13 mouse cellular contexts compared by ENCODE assay signal in the genomic region with DNA sequence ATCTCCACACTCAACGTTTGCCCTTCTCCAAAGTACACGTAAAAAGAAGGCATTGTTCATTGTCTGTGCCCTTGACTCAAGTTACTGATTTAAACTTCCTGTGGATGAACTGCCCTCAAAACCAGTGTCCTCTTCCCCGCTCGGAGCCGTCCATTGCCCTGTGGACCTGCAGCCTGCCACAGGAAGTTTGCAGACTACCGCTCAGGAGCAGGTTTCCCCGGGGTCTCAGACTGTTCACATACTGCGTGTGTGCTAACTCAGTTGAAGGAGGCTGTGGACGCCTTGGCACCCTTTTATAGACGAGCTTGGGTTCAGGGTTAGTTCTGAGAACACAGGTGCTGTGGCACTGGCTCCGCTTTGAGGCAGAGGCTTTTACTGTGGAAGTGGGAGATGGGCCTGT. TPM values are rescaled to one million over a fixed set of nuclear protein-coding genes. Genes with fewer than 3 reads are reported as not detected.
DNase-seq lines count a peak whose midpoint lies in the region; ATAC-seq and TF ChIP-seq lines count a peak whose summit lies in the region.
"Had no signal": no experiment of that assay in that cellular context is flagged by ENCODE, and none has a peak within 500 bp of the region (broad histone marks: within the 10 kb centered on the region; RNA-seq: fewer than 3 reads in every experiment).

No protein-coding gene starts in this region.

- peak overlapping the region; percentile 17; the same call in 1 of the 2 replicates for H3K27ac ChIP-seq in hindbrain, embryonic 11.5 days (ENCODE audit: low read depth, low read length)
- no peak overlapping the region for H3K27ac ChIP-seq in hindbrain, postnatal 0 days
- H3K27ac ChIP-seq in neural tube, embryonic 11.5 days (ENCODE audit: low read depth, low read length): 0 out of 2 replicates have a peak overlapping the region, but pooled peaks have one; percentile 27
- H3K27ac ChIP-seq in neural tube, embryonic 15.5 days (replicated peaks): no peak overlapping the region
- H3K27ac ChIP-seq in limb, embryonic 10.5 days: 0 out of 2 replicates have a peak overlapping the region, but pooled peaks have one; percentile 32
- H3K27ac ChIP-seq: forebrain, embryonic 15.5 days; midbrain, embryonic 12.5 days; neural tube, embryonic 13.5 days had no signal

- H3K9me3 ChIP-seq in hindbrain, embryonic 11.5 days (ENCODE audit: control insufficient read depth, low read length): no peaks in the 10 kb centered on the region
- no peaks in the 10 kb centered on the region for H3K9me3 ChIP-seq in hindbrain, postnatal 0 days (ENCODE audit: low read length)
- no peaks in the 10 kb centered on the region for H3K9me3 ChIP-seq in neural tube, embryonic 11.5 days (ENCODE audit: control insufficient read depth, low read length)
- no peaks in the 10 kb centered on the region for H3K9me3 ChIP-seq in neural tube, embryonic 15.5 days (replicated peaks)
- no peaks in the 10 kb centered on the region for H3K9me3 ChIP-seq in limb, embryonic 10.5 days (replicated peaks)
- H3K9me3 ChIP-seq: forebrain, embryonic 15.5 days; midbrain, embryonic 12.5 days; neural tube, embryonic 13.5 days had no signal

- no peak overlapping the region for H3K4me2 ChIP-seq in hindbrain, embryonic 11.5 days (replicated peaks; ENCODE audit: low read depth, low read length)
- H3K4me2 ChIP-seq in hindbrain, postnatal 0 days (ENCODE audit: low read depth, low read length): no peak overlapping the region
- no peak overlapping the region for H3K4me2 ChIP-seq in neural tube, embryonic 11.5 days (ENCODE audit: low read depth)
- no peak overlapping the region for H3K4me2 ChIP-seq in neural tube, embryonic 15.5 days
- H3K4me2 ChIP-seq: forebrain, embryonic 15.5 days; midbrain, embryonic 12.5 days; neural tube, embryonic 13.5 days had no signal

- H3K4me3 ChIP-seq in hindbrain, embryonic 11.5 days (ENCODE audit: low read depth, low read length): no peak overlapping the region
- H3K4me3 ChIP-seq in hindbrain, postnatal 0 days (ENCODE audit: low read length): no peak overlapping the region
- H3K4me3 ChIP-seq in neural tube, embryonic 11.5 days (ENCODE audit: low read depth, low read length): no peak overlapping the region
- no peak overlapping the region for H3K4me3 ChIP-seq in neural tube, embryonic 15.5 days (replicated peaks)
- no peak overlapping the region for H3K4me3 ChIP-seq in limb, embryonic 10.5 days
- H3K4me3 ChIP-seq: forebrain, embryonic 15.5 days; midbrain, embryonic 12.5 days; neural tube, embryonic 13.5 days had no signal

- no peak for TF ChIP-seq CTCF in hindbrain, postnatal 0 days (IDR thresholded peaks at IDR 0.05; ENCODE audit: low read depth)

- no peak for ATAC-seq in hindbrain, embryonic 11.5 days (ENCODE audit: low FRiP score)
- ATAC-seq in hindbrain, postnatal 0 days: no peak
- ATAC-seq in neural tube, embryonic 11.5 days (ENCODE audit: insufficient read depth, low FRiP score, low TSS enrichment): no peak
- no peak for ATAC-seq in neural tube, embryonic 15.5 days (ENCODE audit: low FRiP score)
- ATAC-seq: forebrain, embryonic 15.5 days had no signal

- no peaks in the 10 kb centered on the region for H3K27me3 ChIP-seq in hindbrain, embryonic 11.5 days (ENCODE audit: control insufficient read depth, insufficient read depth, low read length)
- H3K27me3 ChIP-seq in hindbrain, postnatal 0 days (ENCODE audit: insufficient read depth, low read length): no peaks in the 10 kb centered on the region
- no peaks in the 10 kb centered on the region for H3K27me3 ChIP-seq in neural tube, embryonic 11.5 days (ENCODE audit: control insufficient read depth, insufficient read depth, low read length)
- H3K27me3 ChIP-seq in neural tube, embryonic 15.5 days (replicated peaks): no peaks in the 10 kb centered on the region
- no peaks in the 10 kb centered on the region for H3K27me3 ChIP-seq in limb, embryonic 10.5 days (ENCODE audit: low read depth, poor library complexity, severe bottlenecking)
- H3K27me3 ChIP-seq: forebrain, embryonic 15.5 days; midbrain, embryonic 12.5 days; neural tube, embryonic 13.5 days had no signal

- 0 out of 2 replicates have a peak, but pooled peaks cover 4% of the 10 kb centered on the region for H3K36me3 ChIP-seq in hindbrain, embryonic 11.5 days (ENCODE audit: control insufficient read depth, insufficient read depth, low read length)
- H3K36me3 ChIP-seq in hindbrain, postnatal 0 days (ENCODE audit: insufficient read depth, low read length): peaks cover 18% of the 10 kb centered on the region
- H3K36me3 ChIP-seq in neural tube, embryonic 11.5 days (ENCODE audit: control insufficient read depth, insufficient read depth, low read length): peaks cover 5% of the 10 kb centered on the region
- H3K36me3 ChIP-seq in neural tube, embryonic 15.5 days: peaks cover 23% of the 10 kb centered on the region
- peaks cover 59% of the 10 kb centered on the region for H3K36me3 ChIP-seq in limb, embryonic 10.5 days

- no peak for DNase-seq in hindbrain, embryonic 11.5 days (ENCODE audit: low spot score)
- DNase-seq in hindbrain, postnatal 0 days (ENCODE audit: low spot score): no peak
- no peak for DNase-seq in neural tube, embryonic 11.5 days (ENCODE audit: low spot score)
- DNase-seq in limb, embryonic 10.5 days (ENCODE audit: low spot score): no peak
- peak; percentile 47 for DNase-seq in testis, postnatal 14 days (ENCODE audit: low spot score)
- DNase-seq in urinary bladder, adult 2 months (ENCODE audit: low spot score): no peak
- DNase-seq: cerebellum, adult 11 months; left cerebral cortex, postnatal 4 days; thymus, adult 18-20 months had no signal

- 81% methylated on average over 11 of the region's 11 CpGs for WGBS in hindbrain, embryonic 11.5 days
- WGBS in hindbrain, postnatal 0 days: 81% methylated on average over 11 of the region's 11 CpGs
- 75% methylated on average over 11 of the region's 11 CpGs for WGBS in neural tube, embryonic 11.5 days
- 79% methylated on average over 11 of the region's 11 CpGs for WGBS in neural tube, embryonic 15.5 days
- 83% methylated on average over 11 of the region's 11 CpGs for WGBS in limb, embryonic 10.5 days

- no peak overlapping the region for H3K9ac ChIP-seq in hindbrain, embryonic 11.5 days (ENCODE audit: low read depth, low read length)
- H3K9ac ChIP-seq in hindbrain, postnatal 0 days (replicated peaks; ENCODE audit: low read length): no peak overlapping the region
- no peak overlapping the region for H3K9ac ChIP-seq in neural tube, embryonic 11.5 days (ENCODE audit: low read length)
- H3K9ac ChIP-seq in neural tube, embryonic 15.5 days (replicated peaks): no peak overlapping the region
- H3K9ac ChIP-seq: forebrain, embryonic 15.5 days; midbrain, embryonic 12.5 days had no signal

- H3K4me1 ChIP-seq in hindbrain, embryonic 11.5 days (replicated peaks; ENCODE audit: control insufficient read depth, insufficient read depth, low read length): 0 out of 2 replicates have a peak, but pooled peaks cover 5% of the 10 kb centered on the region
- H3K4me1 ChIP-seq in hindbrain, postnatal 0 days (ENCODE audit: insufficient read depth, low read length): 0 out of 2 replicates have a peak, but pooled peaks cover 6% of the 10 kb centered on the region
- H3K4me1 ChIP-seq in neural tube, embryonic 11.5 days (ENCODE audit: control insufficient read depth, insufficient read depth, low read length): peaks cover 6% of the 10 kb centered on the region; the same call in 1 of the 2 replicates
- H3K4me1 ChIP-seq in neural tube, embryonic 15.5 days: peaks cover 43% of the 10 kb centered on the region
- peaks cover 35% of the 10 kb centered on the region for H3K4me1 ChIP-seq in limb, embryonic 10.5 days

RNA-seq across cellular contexts. Expression of a gene that starts 4.3 kb away (rescaled TPM):
- polyA plus RNA-seq in hindbrain, embryonic 11.5 days (2014; fragmentation: Nextera tagmentation; extraction: Ambion mirVana): 31.8 and 39.4 TPM in 2 replicates
- 73.4 and 81.7 TPM in 2 replicates for total RNA-seq in hindbrain, postnatal 0 days (2014; rRNA removed)
- 22.8 and 24.3 TPM in 2 replicates for polyA plus RNA-seq in hindbrain, postnatal 0 days (2015; fragmentation: Nextera tagmentation; extraction: Ambion mirVana)
- polyA plus RNA-seq in neural tube, embryonic 11.5 days (2014; fragmentation: Nextera tagmentation; extraction: Ambion mirVana): 38.6 and 42.6 TPM in 2 replicates
- polyA plus RNA-seq in neural tube, embryonic 15.5 days (2015; fragmentation: Nextera tagmentation; extraction: Ambion mirVana): 35.7 and 37.6 TPM in 2 replicates
- polyA plus RNA-seq in limb, embryonic 10.5 days (2016; fragmentation: Nextera tagmentation; extraction: Ambion mirVana): 63.3 and 63.8 TPM in 2 replicates
- 17.8 and 26.4 TPM in 2 replicates for polyA plus RNA-seq in urinary bladder, adult 2 months (2012; rRNA removed)

RNA-seq across cellular contexts. Expression of a gene that starts 10.0 kb away (rescaled TPM):
- 1,244 and 1,247 TPM in 2 replicates for polyA plus RNA-seq in hindbrain, embryonic 11.5 days (2014; fragmentation: Nextera tagmentation; extraction: Ambion mirVana)
- 1,557 and 1,861 TPM in 2 replicates for total RNA-seq in hindbrain, postnatal 0 days (2014; rRNA removed)
- 786 and 796 TPM in 2 replicates for polyA plus RNA-seq in hindbrain, postnatal 0 days (2015; fragmentation: Nextera tagmentation; extraction: Ambion mirVana)
- 1,266 and 1,290 TPM in 2 replicates for polyA plus RNA-seq in neural tube, embryonic 11.5 days (2014; fragmentation: Nextera tagmentation; extraction: Ambion mirVana)
- polyA plus RNA-seq in neural tube, embryonic 15.5 days (2015; fragmentation: Nextera tagmentation; extraction: Ambion mirVana): 785 and 1,036 TPM in 2 replicates
- 1,442 and 1,757 TPM in 2 replicates for polyA plus RNA-seq in limb, embryonic 10.5 days (2016; fragmentation: Nextera tagmentation; extraction: Ambion mirVana)
- polyA plus RNA-seq in urinary bladder, adult 2 months (2012; rRNA removed): 2,459 and 2,490 TPM in 2 replicates

Comparison
In these comparisons a context has a peak if more than half of its experiments do, and no peak if none do; other contexts are left out.
1. H3K27ac ChIP-seq: peak in hindbrain, embryonic 11.5 days (single experiment), neural tube, embryonic 11.5 days (single experiment) and limb, embryonic 10.5 days (single experiment); none in hindbrain, postnatal 0 days (single experiment) and neural tube, embryonic 15.5 days (single experiment).